Mouse (Mus musculus): ENCODE measurements around the gene Smim15.

GRCm38 (mm10) chr13:108047364-108047763 is 3.1 kb downstream of the Smim15 start:
- TF ChIP-seq GATA1 (IDR thresholded peaks at IDR 0.05; ENCODE audit: borderline replicate concordance, low read length) (no peak), FLI1 (IDR thresholded peaks at IDR 0.05; ENCODE audit: low read length) (no peak)

Measured in megakaryocyte, embryonic 14.5 days (primary cell).